Mouse (Mus musculus) cerebellum, adult 18-20 months (tissue): Measurements from ENCODE around the gene BC016579.

Experiments used
- DNase-seq, 2 experiments: peaks; one replicate each; pipeline ENCODE4 v3.0.0; 2021

Gene BC016579

GRCm38 (mm10) chr16:45640070-45640762 is 13.7 kb downstream of the BC016579 start:
- DNase-seq, result no peak

- DNase-seq, result no peak
Measured at GRCm38 (mm10) chr16:45635826-45636225, 18.0 kb downstream of the BC016579 start.

GRCm38 (mm10) chr16:45632420-45632819 is 21.4 kb downstream of the BC016579 start:
- no peak for DNase-seq

GRCm38 (mm10) chr16:45630347-45630960 is 23.4 kb downstream of the BC016579 start:
- peak; percentile 75 to 76 for DNase-seq

GRCm38 (mm10) chr16:45629497-45630105 is 24.3 kb downstream of the BC016579 start:
- peak in 1 of 2 experiments; percentile 32 for DNase-seq

GRCm38 (mm10) chr16:45625342-45625741 is 28.5 kb downstream of the BC016579 start:
- no peak for DNase-seq

- DNase-seq, result no peak
Measured at GRCm38 (mm10) chr16:45624791-45625190, 29.1 kb downstream of the BC016579 start.

- DNase-seq, result no peak
Measured at GRCm38 (mm10) chr16:45623230-45623629, 30.6 kb downstream of the BC016579 start.

- no peak for DNase-seq
Measured at GRCm38 (mm10) chr16:45619751-45620375, 34.0 kb downstream of the BC016579 start.

- DNase-seq, result no peak
Measured at GRCm38 (mm10) chr16:45615944-45616343, 37.9 kb downstream of the BC016579 start.

- DNase-seq, result no peak
Measured at GRCm38 (mm10) chr16:45613247-45613646, 40.6 kb downstream of the BC016579 start.

- DNase-seq, result no peak
Measured at GRCm38 (mm10) chr16:45610267-45610666, 43.6 kb downstream of the BC016579 start, which contains the start of gene Gcsam. Gene Gcsam, plus strand, starts transcription at chr16:45610380.

GRCm38 (mm10) chr16:45609300-45609699 is 44.6 kb downstream of the BC016579 start:
- peak in 1 of 2 experiments; percentile 26 for DNase-seq

- DNase-seq, result no peak
Measured at GRCm38 (mm10) chr16:45608481-45608954, 45.4 kb downstream of the BC016579 start.

GRCm38 (mm10) chr16:45595494-45595893 is 58.4 kb downstream of the BC016579 start:
- no peak for DNase-seq

GRCm38 (mm10) chr16:45593656-45594055 is 60.2 kb downstream of the BC016579 start:
- no peak for DNase-seq

- DNase-seq, result peak in 1 of 2 experiments; percentile 13
Measured at GRCm38 (mm10) chr16:45582512-45582911, 71.4 kb downstream of the BC016579 start.

- no peak for DNase-seq
Measured at GRCm38 (mm10) chr16:45579883-45580282, 74.0 kb downstream of the BC016579 start.
